Mouse (Mus musculus) G1E (cell line): ENCODE data around the gene 1810049J17Rik.

ENCODE experiments used
- CTCF ChIP-seq: IDR thresholded peaks from 2 replicates; pipeline ENCODE4 v1.5.1; 2012; ENCODE audit warnings: low read depth, low read length, inconsistent platforms, mixed read lengths
- POLR2AphosphoS5 ChIP-seq: IDR thresholded peaks from 2 replicates; pipeline ENCODE4 v1.6.1; 2012; ENCODE audit warnings: low read depth, low read length, inconsistent platforms; ENCODE audit not compliant: insufficient replicate concordance

- TF ChIP-seq CTCF (no peak), POLR2AphosphoS5 (no peak)
Observed at GRCm38 (mm10) chr15:12279816-12280215, 41.9 kb downstream of the 1810049J17Rik start.
